Mouse (Mus musculus) liver, embryonic 15.5 days (tissue): ENCODE measurements around the gene Tmem106a. TPM values are rescaled to one million over a fixed set of nuclear protein-coding genes. Genes with fewer than 3 reads are reported as not detected.
"Not testable (repeated sequence)": the region's sequence is repeated elsewhere in the genome, so short reads cannot be mapped to it uniquely, and the experiment has no call there.

Experiments
- ATAC-seq: fragments of 200-750 bp; cut with Nextera tagmentation; 2 replicates; pipeline ENCODE4 v1.8.0; 2017; ENCODE audit warnings: moderate number of reproducible peaks, mild to moderate bottlenecking, moderate library complexity; ENCODE audit not compliant: insufficient read depth
- H3K27ac ChIP-seq: fragments of 300-500 bp; sonication (generic); replicated peaks from 2 replicates; pipeline ENCODE4 v1.5.1; 2015; ENCODE audit warnings: mild to moderate bottlenecking, inconsistent platforms
- H3K27me3 ChIP-seq: fragments of 300-500 bp; sonication (generic); 2 replicates; pipeline ENCODE4 v1.6.1; 2015; ENCODE audit warnings: mild to moderate bottlenecking, inconsistent platforms
- H3K36me3 ChIP-seq: fragments of 300-500 bp; sonication (generic); replicated peaks from 2 replicates; pipeline ENCODE4 v1.6.1; 2015; ENCODE audit warnings: moderate library complexity, mild to moderate bottlenecking, inconsistent platforms
- H3K4me1 ChIP-seq: fragments of 300-500 bp; sonication (generic); replicated peaks from 2 replicates; pipeline ENCODE4 v1.6.1; 2015; ENCODE audit warnings: inconsistent platforms
- H3K4me2 ChIP-seq: fragments of 300-500 bp; sonication (generic); 2 replicates; pipeline ENCODE4 v1.6.1; 2015; ENCODE audit warnings: moderate library complexity, mild to moderate bottlenecking, inconsistent platforms
- H3K4me3 ChIP-seq: fragments of 300-500 bp; sonication (generic); replicated peaks from 2 replicates; pipeline ENCODE4 v1.5.1; 2015; ENCODE audit warnings: mild to moderate bottlenecking, inconsistent platforms
- H3K9ac ChIP-seq: fragments of 300-500 bp; sonication (generic); 2 replicates; pipeline ENCODE4 v1.6.1; 2015; ENCODE audit warnings: moderate library complexity, mild to moderate bottlenecking, inconsistent platforms
- H3K9me3 ChIP-seq: fragments of 300-500 bp; sonication (generic); replicated peaks from 2 replicates; pipeline ENCODE4 v1.6.1; 2016; ENCODE audit warnings: inconsistent platforms
- WGBS: fragments of 180-500 bp; shearing (Covaris S2); methylation state at CpG from one replicate; pipeline ENCODE4 v1.1.7; 2015; ENCODE audit warnings: mixed read lengths; ENCODE audit not compliant: insufficient replicate concordance; 5-methylcytosine and 5-hydroxymethylcytosine counted together
- polyA plus RNA-seq: library from polyadenylated mRNA; unstranded; fragments of >200 nt; fragmentation: Nextera tagmentation; extraction: Ambion mirVana; gene quantifications from 2 replicates; pipeline ENCODE4 v1.2.1, GENCODE M21; 2015

Gene Tmem106a
- polyA plus RNA-seq, 1 experiment from 2014 or later: 7.7 TPM

- Histone ChIP-seq H3K9ac (no peak overlapping the region), H3K27me3 (no peaks in the 10 kb centered on the region), H3K27ac (no peak overlapping the region), H3K9me3 (no peaks in the 10 kb centered on the region), H3K4me3 (no peak overlapping the region), H3K36me3 (peaks cover 96% of the 10 kb centered on the region), H3K4me2 (no peak overlapping the region), H3K4me1 (no peaks in the 10 kb centered on the region)
- 83% methylated on average over 3 of the region's 3 CpGs for WGBS
- no peak for ATAC-seq
Observed at GRCm38 (mm10) chr11:101568421-101568820, 13.6 kb upstream of the Tmem106a start.

- no peak for ATAC-seq
- WGBS: 77% methylated on average over 6 of the region's 6 CpGs
- H3K36me3 ChIP-seq: peaks cover 97% of the 10 kb centered on the region
- no peaks in the 10 kb centered on the region for H3K27me3 ChIP-seq
- no peak overlapping the region for H3K4me2 ChIP-seq
- no peak overlapping the region for H3K4me3 ChIP-seq
- H3K9ac ChIP-seq: no peak overlapping the region
- H3K27ac ChIP-seq: no peak overlapping the region
- peaks cover 1% of the 10 kb centered on the region; the same call in 1 of the 2 replicates for H3K4me1 ChIP-seq
- no peaks in the 10 kb centered on the region for H3K9me3 ChIP-seq
Observed at GRCm38 (mm10) chr11:101576116-101576515, 5.9 kb upstream of the Tmem106a start.

- H3K4me1 ChIP-seq: peaks cover 14% of the 10 kb centered on the region
- H3K27ac ChIP-seq: peak overlapping the region; percentile 58
Observed at GRCm38 (mm10) chr11:101581081-101581764, 819 bp upstream of the Tmem106a start.

GRCm38 (mm10) chr11:101583205-101583604 is 1.2 kb downstream of the Tmem106a start:
- peaks cover 14% of the 10 kb centered on the region for H3K4me1 ChIP-seq
- H3K9ac ChIP-seq: no peak overlapping the region
- no peak overlapping the region for H3K4me2 ChIP-seq
- 84% methylated on average over 2 of the region's 2 CpGs for WGBS
- no peak overlapping the region for H3K27ac ChIP-seq
- no peak for ATAC-seq
- H3K9me3 ChIP-seq: no peaks in the 10 kb centered on the region
- H3K27me3 ChIP-seq: no peaks in the 10 kb centered on the region
- peaks cover 41% of the 10 kb centered on the region for H3K36me3 ChIP-seq
- H3K4me3 ChIP-seq: no peak overlapping the region

More at GRCm38 (mm10) chr11:101581081-101581764, 819 bp upstream of the Tmem106a start:
- Histone ChIP-seq H3K36me3 (peaks cover 55% of the 10 kb centered on the region), H3K27me3 (no peaks in the 10 kb centered on the region), H3K4me2 (no peak overlapping the region), H3K4me3 (no peak overlapping the region), H3K9me3 (no peaks in the 10 kb centered on the region), H3K9ac (no peak overlapping the region)
- WGBS: 50% methylated on average over 6 of the region's 6 CpGs
- ATAC-seq: no peak

- H3K9me3 ChIP-seq, ATAC-seq, H3K4me3 ChIP-seq, H3K27me3 ChIP-seq, H3K4me2 ChIP-seq, H3K9ac ChIP-seq, H3K27ac ChIP-seq: not testable (repeated sequence)
- Histone ChIP-seq H3K36me3 (peaks cover 30% of the 10 kb centered on the region), H3K4me1 (peaks cover 21% of the 10 kb centered on the region)
- 83% methylated on average over 1 of the region's 1 CpGs for WGBS
Observed at GRCm38 (mm10) chr11:101585031-101585430, 3.0 kb downstream of the Tmem106a start.

- Histone ChIP-seq H3K27me3 (no peaks in the 10 kb centered on the region), H3K27ac (no peak overlapping the region), H3K4me3 (no peak overlapping the region), H3K9me3 (no peaks in the 10 kb centered on the region), H3K36me3 (peaks cover 22% of the 10 kb centered on the region), H3K9ac (no peak overlapping the region), H3K4me2 (no peak overlapping the region), H3K4me1 (peaks cover 21% of the 10 kb centered on the region)
- no peak for ATAC-seq
- WGBS: 45% methylated on average over 4 of the region's 4 CpGs
Observed at GRCm38 (mm10) chr11:101585805-101586204, 3.8 kb downstream of the Tmem106a start.

GRCm38 (mm10) chr11:101587676-101588075 is 5.6 kb downstream of the Tmem106a start:
- Histone ChIP-seq H3K9me3 (no peaks in the 10 kb centered on the region), H3K4me2 (no peak overlapping the region), H3K4me1 (peaks cover 6% of the 10 kb centered on the region), H3K27me3 (no peaks in the 10 kb centered on the region), H3K27ac (no peak overlapping the region), H3K36me3 (peaks cover 15% of the 10 kb centered on the region; the same call in 1 of the 2 replicates), H3K9ac (no peak overlapping the region), H3K4me3 (no peak overlapping the region)
- peak; percentile 36; the same call in 1 of the 2 replicates for ATAC-seq
- WGBS: 77% methylated on average over 10 of the region's 10 CpGs

- Histone ChIP-seq H3K36me3 (peaks cover 12% of the 10 kb centered on the region; the same call in 1 of the 2 replicates), H3K9ac (no peak overlapping the region), H3K27me3 (no peaks in the 10 kb centered on the region), H3K4me2 (0 out of 2 replicates have a peak overlapping the region, but pooled peaks have one; percentile 11), H3K4me3 (no peak overlapping the region), H3K9me3 (no peaks in the 10 kb centered on the region), H3K27ac (no peak overlapping the region; the same call in 1 of the 2 replicates), H3K4me1 (peaks cover 6% of the 10 kb centered on the region)
- WGBS: 73% methylated on average over 7 of the region's 7 CpGs
- no peak for ATAC-seq
Observed at GRCm38 (mm10) chr11:101588868-101589267, 6.8 kb downstream of the Tmem106a start.

- no peak for ATAC-seq
- Histone ChIP-seq H3K4me1 (peaks cover 6% of the 10 kb centered on the region), H3K9me3 (no peaks in the 10 kb centered on the region), H3K9ac (no peak overlapping the region), H3K27me3 (no peaks in the 10 kb centered on the region), H3K27ac (no peak overlapping the region; the same call in 1 of the 2 replicates), H3K4me3 (no peak overlapping the region), H3K4me2 (0 out of 2 replicates have a peak overlapping the region, but pooled peaks have one; percentile 11), H3K36me3 (peaks cover 12% of the 10 kb centered on the region; the same call in 1 of the 2 replicates)
- 26% methylated on average over 5 of the region's 5 CpGs for WGBS
Observed at GRCm38 (mm10) chr11:101589444-101589843, 7.4 kb downstream of the Tmem106a start.

GRCm38 (mm10) chr11:101589989-101590624 is 8.1 kb downstream of the Tmem106a start:
- no peak for ATAC-seq
- no peak overlapping the region for H3K4me2 ChIP-seq
- no peaks in the 10 kb centered on the region for H3K9me3 ChIP-seq
- peaks cover 12% of the 10 kb centered on the region; the same call in 1 of the 2 replicates for H3K36me3 ChIP-seq
- H3K27ac ChIP-seq: no peak overlapping the region
- no peak overlapping the region for H3K4me3 ChIP-seq
- no peak overlapping the region for H3K9ac ChIP-seq
- peaks cover 6% of the 10 kb centered on the region for H3K4me1 ChIP-seq
- WGBS: 65% methylated on average over 12 of the region's 12 CpGs
- 0 out of 2 replicates have a peak, but pooled peaks cover 4% of the 10 kb centered on the region for H3K27me3 ChIP-seq

- no peak for ATAC-seq
- no peaks in the 10 kb centered on the region for H3K36me3 ChIP-seq
- no peak within 1 kb of the TSS for H3K9ac ChIP-seq
- no peak within 1 kb of the TSS for H3K4me2 ChIP-seq
- no peak within 1 kb of the TSS for H3K27ac ChIP-seq
- 57% methylated on average over 6 of the region's 6 CpGs for WGBS
- no peaks in the 10 kb centered on the region for H3K9me3 ChIP-seq
- H3K4me1 ChIP-seq: peaks cover 3% of the 10 kb centered on the region; the same call in 1 of the 2 replicates
- peaks cover 39% of the 10 kb centered on the region for H3K27me3 ChIP-seq
- H3K4me3 ChIP-seq: no peak within 1 kb of the TSS
Observed at GRCm38 (mm10) chr11:101599156-101599555, 17.1 kb downstream of the Tmem106a start, which contains the start of gene Gm11634. Gm11634 (minus strand) TSS chr11:101599256.
